Mouse (Mus musculus) intestine, embryonic 16.5 days (tissue): ENCODE data around the gene Bcl2l15. TPM values are rescaled to one million over a fixed set of nuclear protein-coding genes. Genes with fewer than 3 reads are reported as not detected.

Experiments
- ATAC-seq: fragments of 200-750 bp; cut with Nextera tagmentation; 2 replicates; pipeline ENCODE4 v1.8.0; 2017; ENCODE audit warnings: moderate TSS enrichment, moderate library complexity
- H3K27ac ChIP-seq: fragments of 300-500 bp; sonication (generic); 2 replicates; pipeline ENCODE4 v1.5.1; 2014; ENCODE audit warnings: mild to moderate bottlenecking, low read length
- H3K27me3 ChIP-seq: fragments of 300-500 bp; sonication (generic); replicated peaks from 2 replicates; pipeline ENCODE4 v1.6.1; 2014; ENCODE audit warnings: low read length, control low read depth, mixed read lengths; ENCODE audit not compliant: control insufficient read depth, insufficient read depth
- H3K36me3 ChIP-seq: fragments of 300-500 bp; sonication (generic); 2 replicates; pipeline ENCODE4 v1.6.1; 2014; ENCODE audit warnings: low read length, control low read depth; ENCODE audit not compliant: control insufficient read depth, insufficient read depth
- H3K4me1 ChIP-seq: fragments of 300-500 bp; sonication (generic); 2 replicates; pipeline ENCODE4 v1.6.1; 2014; ENCODE audit warnings: low read length, control low read depth, mixed read lengths; ENCODE audit not compliant: control insufficient read depth, insufficient read depth
- H3K4me2 ChIP-seq: fragments of 300-500 bp; sonication (generic); 2 replicates; pipeline ENCODE4 v1.6.1; 2014; ENCODE audit warnings: low read depth, low read length, control low read depth
- H3K4me3 ChIP-seq: fragments of 300-500 bp; sonication (generic); 2 replicates; pipeline ENCODE4 v1.5.1; 2014; ENCODE audit warnings: mild to moderate bottlenecking, low read length
- H3K9ac ChIP-seq: fragments of 300-500 bp; sonication (generic); 2 replicates; pipeline ENCODE4 v1.6.1; 2014; ENCODE audit warnings: low read depth, low read length
- H3K9me3 ChIP-seq: fragments of 300-500 bp; sonication (generic); 2 replicates; pipeline ENCODE4 v1.6.1; 2016; ENCODE audit warnings: low read length, control low read depth; ENCODE audit not compliant: control insufficient read depth
- WGBS: fragments of 180-500 bp; shearing (Covaris S2); extraction: QIAGEN DNeasy Blood & Tissue Kit; methylation state at CpG from one replicate; pipeline ENCODE4 v1.1.7; 2014; 5-methylcytosine and 5-hydroxymethylcytosine counted together
- polyA plus RNA-seq: library from polyadenylated mRNA; unstranded; fragments of >200 nt; fragmentation: Nextera tagmentation; extraction: Ambion mirVana; gene quantifications from 2 replicates; pipeline ENCODE4 v1.2.1, GENCODE M21; 2015

The Bcl2l15 gene
- polyA plus RNA-seq, 1 experiment from 2014 or later = 14.2 TPM

DNA sequence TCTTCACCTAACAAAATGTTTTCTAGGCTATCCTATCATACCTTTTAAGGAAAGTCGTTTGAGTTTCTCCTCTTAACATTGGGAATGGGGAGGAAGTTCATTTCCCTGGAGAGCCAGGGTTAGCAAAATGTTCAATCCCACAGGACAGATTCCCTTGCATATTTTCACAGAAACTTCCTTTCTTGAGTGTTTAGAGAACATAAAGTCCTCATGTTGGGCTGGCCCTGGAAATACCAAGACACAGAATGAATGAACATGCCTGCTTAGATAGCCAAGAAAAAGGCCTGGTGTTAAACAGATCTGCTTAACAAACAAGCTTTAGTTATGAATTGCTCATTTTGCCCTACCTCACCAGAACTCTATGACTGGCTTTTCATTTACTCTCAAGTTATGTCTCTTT lies 39.8 kb upstream of the Bcl2l15 start:
- no peaks in the 10 kb centered on the region for H3K36me3 ChIP-seq
- H3K27ac ChIP-seq = no peak overlapping the region
- WGBS = 80% methylated on average over 1 of the region's 1 CpGs
- no peak overlapping the region for H3K9ac ChIP-seq
- no peak overlapping the region for H3K4me2 ChIP-seq
- H3K9me3 ChIP-seq = no peaks in the 10 kb centered on the region
- H3K4me1 ChIP-seq = peaks cover 5% of the 10 kb centered on the region; the same call in 1 of the 2 replicates
- no peak overlapping the region for H3K4me3 ChIP-seq
- no peak for ATAC-seq
- no peaks in the 10 kb centered on the region; the same call in 1 of the 2 replicates for H3K27me3 ChIP-seq

DNA sequence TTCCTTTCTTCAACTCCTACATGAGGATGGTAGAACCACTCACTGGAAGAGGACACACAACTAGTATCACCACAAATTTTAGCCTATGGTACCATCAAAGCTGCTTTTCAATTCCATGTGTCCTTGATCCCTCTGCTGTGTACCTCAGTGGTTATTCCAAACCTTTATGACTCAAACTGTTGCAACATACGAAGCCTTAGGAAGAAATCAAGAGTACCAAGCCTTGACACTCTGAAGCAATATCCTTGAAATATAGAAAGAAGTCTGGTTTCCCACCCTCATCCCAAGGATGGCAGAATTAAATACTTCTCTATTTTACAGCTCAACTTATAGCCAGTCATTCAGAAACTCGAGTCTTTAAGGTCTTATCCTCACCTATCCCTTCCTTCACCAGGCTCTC lies 36.0 kb upstream of the Bcl2l15 start:
- Histone ChIP-seq H3K4me2 (no peak overlapping the region), H3K27me3 (no peaks in the 10 kb centered on the region; the same call in 1 of the 2 replicates), H3K36me3 (no peaks in the 10 kb centered on the region), H3K4me3 (no peak overlapping the region), H3K9me3 (no peaks in the 10 kb centered on the region), H3K9ac (no peak overlapping the region), H3K27ac (no peak overlapping the region), H3K4me1 (no peaks in the 10 kb centered on the region)
- 60% methylated on average over 2 of the region's 2 CpGs for WGBS
- ATAC-seq = no peak

- Histone ChIP-seq H3K36me3 (peaks cover 2% of the 10 kb centered on the region; the same call in 1 of the 2 replicates), H3K27me3 (no peaks in the 10 kb centered on the region; the same call in 1 of the 2 replicates), H3K27ac (no peak overlapping the region), H3K4me1 (peaks cover 2% of the 10 kb centered on the region; the same call in 1 of the 2 replicates), H3K4me3 (no peak overlapping the region), H3K9me3 (no peaks in the 10 kb centered on the region), H3K4me2 (no peak overlapping the region), H3K9ac (no peak overlapping the region)
- ATAC-seq = no peak
- 62% methylated on average over 2 of the region's 2 CpGs for WGBS
Observed at GRCm38 (mm10) chr3:103799507-103799906, 32.9 kb upstream of the Bcl2l15 start.

GRCm38 (mm10) chr3:103801631-103802531 lies 30.5 kb upstream of the Bcl2l15 start:
- peak; percentile 97 for ATAC-seq
- WGBS = 57% methylated on average over 10 of the region's 10 CpGs
- peak overlapping the region; percentile 47 for H3K27ac ChIP-seq
- H3K4me3 ChIP-seq = no peak overlapping the region
- no peak overlapping the region for H3K4me2 ChIP-seq
- peaks cover 2% of the 10 kb centered on the region; the same call in 1 of the 2 replicates for H3K4me1 ChIP-seq
- no peaks in the 10 kb centered on the region for H3K27me3 ChIP-seq
- H3K9me3 ChIP-seq = no peaks in the 10 kb centered on the region
- peaks cover 6% of the 10 kb centered on the region; the same call in 1 of the 2 replicates for H3K36me3 ChIP-seq
- H3K9ac ChIP-seq = no peak overlapping the region

GRCm38 (mm10) chr3:103802861-103803260 lies 29.5 kb upstream of the Bcl2l15 start:
- H3K9me3 ChIP-seq = no peaks in the 10 kb centered on the region
- no peak overlapping the region for H3K9ac ChIP-seq
- no peaks in the 10 kb centered on the region for H3K27me3 ChIP-seq
- H3K4me3 ChIP-seq = no peak overlapping the region
- H3K27ac ChIP-seq = peak overlapping the region; percentile 38; the same call in 1 of the 2 replicates
- H3K4me2 ChIP-seq = no peak overlapping the region
- H3K36me3 ChIP-seq = peaks cover 6% of the 10 kb centered on the region; the same call in 1 of the 2 replicates
- ATAC-seq = no peak
- WGBS = 86% methylated on average over 8 of the region's 8 CpGs
- H3K4me1 ChIP-seq = peaks cover 3% of the 10 kb centered on the region

GRCm38 (mm10) chr3:103805671-103806070 lies 26.7 kb upstream of the Bcl2l15 start:
- Histone ChIP-seq H3K4me2 (no peak overlapping the region), H3K27me3 (no peaks in the 10 kb centered on the region), H3K9ac (no peak overlapping the region), H3K4me3 (no peak overlapping the region), H3K36me3 (peaks cover 6% of the 10 kb centered on the region; the same call in 1 of the 2 replicates), H3K4me1 (peaks cover 10% of the 10 kb centered on the region), H3K9me3 (no peaks in the 10 kb centered on the region), H3K27ac (no peak overlapping the region)
- WGBS = 93% methylated on average over 1 of the region's 1 CpGs
- ATAC-seq = no peak

- under 1% methylated on average over 54 of the region's 70 CpGs for WGBS
- Histone ChIP-seq H3K4me3 (peak within 1 kb of the TSS; percentile 85), H3K36me3 (0 out of 2 replicates have a peak, but pooled peaks cover 3% of the 10 kb centered on the region), H3K4me2 (peak within 1 kb of the TSS; percentile 88), H3K9me3 (no peaks in the 10 kb centered on the region), H3K9ac (peak within 1 kb of the TSS; percentile 86), H3K4me1 (peaks cover 7% of the 10 kb centered on the region; the same call in 1 of the 2 replicates), H3K27me3 (no peaks in the 10 kb centered on the region), H3K27ac (peak within 1 kb of the TSS; percentile 96)
- peak; percentile 98 for ATAC-seq
Observed at GRCm38 (mm10) chr3:103808891-103809798, 23.3 kb upstream of the Bcl2l15 start, which contains the start of the genes Dclre1b, Ap4b1 and Gm43064. TSS of gene Dclre1b (minus strand) at chr3:103809444. TSS of gene Ap4b1 (plus strand) at chr3:103809520. TSS of gene Gm43064 (plus strand) at chr3:103809573.

DNA sequence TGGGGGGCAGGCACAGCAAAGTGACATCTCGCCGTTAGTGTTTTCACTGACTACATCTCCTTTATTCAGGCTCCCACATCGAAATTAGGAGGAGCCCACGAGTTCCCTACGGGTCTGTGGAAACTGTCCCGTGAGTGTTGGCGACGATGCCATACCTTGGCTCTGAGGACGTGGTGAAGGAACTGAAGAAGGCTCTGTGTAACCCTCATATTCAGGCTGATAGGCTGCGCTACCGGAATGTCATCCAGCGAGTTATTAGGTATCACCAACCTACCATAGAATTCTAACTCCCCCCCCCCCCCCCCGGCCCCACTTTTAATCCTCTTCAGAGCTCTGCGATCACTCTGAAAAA lies 22.6 kb upstream of the Bcl2l15 start:
- no peaks in the 10 kb centered on the region for H3K9me3 ChIP-seq
- peaks cover 7% of the 10 kb centered on the region; the same call in 1 of the 2 replicates for H3K4me1 ChIP-seq
- no peaks in the 10 kb centered on the region for H3K27me3 ChIP-seq
- peak overlapping the region; percentile 85 for H3K4me3 ChIP-seq
- H3K27ac ChIP-seq = peak overlapping the region; percentile 96
- 0 out of 2 replicates have a peak, but pooled peaks cover 3% of the 10 kb centered on the region for H3K36me3 ChIP-seq
- WGBS = 2% methylated on average over 14 of the region's 14 CpGs
- H3K9ac ChIP-seq = peak overlapping the region; percentile 86
- H3K4me2 ChIP-seq = peak overlapping the region; percentile 88
- ATAC-seq = peak; percentile 56
